Mouse (Mus musculus) left cerebral cortex, adult 11 months (tissue): ENCODE data around the gene Rplp2.
A peak's percentile ranks its signal among the peaks of the same experiment; 100 is the strongest.
"Not testable (repeated sequence)": the region's sequence is repeated elsewhere in the genome, so short reads cannot be mapped to it uniquely, and the experiment has no call there.

Experiments used
- DNase-seq: peaks from one replicate; pipeline ENCODE4 v3.0.0; 2022; ENCODE audit warnings: low spot score

The Rplp2 gene

DNA sequence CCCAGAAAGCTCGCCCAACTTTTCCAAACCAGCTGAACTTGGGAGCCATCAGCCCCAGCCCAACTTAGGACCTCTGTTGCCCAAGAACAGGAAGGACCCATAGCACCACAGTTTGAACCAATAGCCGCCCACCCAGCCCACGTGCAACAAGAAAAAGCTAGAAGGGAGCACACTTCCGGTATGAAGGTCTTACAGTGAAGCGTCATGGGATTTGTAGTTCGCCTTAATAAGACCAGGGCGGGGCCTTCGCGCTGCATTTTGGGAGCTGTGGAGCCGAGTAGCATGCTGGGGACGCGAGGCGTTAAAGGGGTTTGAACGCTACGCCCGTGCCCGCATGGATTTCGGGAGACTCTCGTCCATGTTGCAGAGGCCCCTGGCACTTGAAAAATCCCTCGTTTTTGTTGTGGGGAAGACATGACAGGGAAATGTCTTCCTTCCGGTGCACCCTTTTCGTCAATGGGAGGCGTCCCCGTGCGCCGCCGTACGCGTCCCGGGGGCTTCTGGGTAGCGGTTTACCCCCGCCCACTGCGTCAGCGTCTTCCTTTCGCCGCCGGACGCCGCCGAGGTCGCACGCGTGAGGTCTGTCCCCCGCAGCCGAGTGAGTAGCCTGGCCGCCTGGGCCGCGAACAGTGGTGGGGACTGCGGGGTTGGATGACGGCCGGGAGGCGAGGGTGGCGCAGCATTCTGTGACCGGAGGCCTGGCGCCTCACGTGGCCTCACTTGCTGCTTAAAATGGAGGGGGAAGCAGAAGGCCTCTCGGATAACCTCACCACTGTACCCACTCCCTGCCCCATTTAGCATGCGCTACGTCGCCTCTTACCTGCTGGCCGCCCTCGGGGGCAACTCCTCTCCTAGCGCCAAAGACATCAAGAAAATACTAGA lies at the start of gene Rplp2:
Rplp2 (plus strand) TSS at position 261 of the 882 bp plus-strand sequence.
- peak; percentile 92 for DNase-seq

DNA sequence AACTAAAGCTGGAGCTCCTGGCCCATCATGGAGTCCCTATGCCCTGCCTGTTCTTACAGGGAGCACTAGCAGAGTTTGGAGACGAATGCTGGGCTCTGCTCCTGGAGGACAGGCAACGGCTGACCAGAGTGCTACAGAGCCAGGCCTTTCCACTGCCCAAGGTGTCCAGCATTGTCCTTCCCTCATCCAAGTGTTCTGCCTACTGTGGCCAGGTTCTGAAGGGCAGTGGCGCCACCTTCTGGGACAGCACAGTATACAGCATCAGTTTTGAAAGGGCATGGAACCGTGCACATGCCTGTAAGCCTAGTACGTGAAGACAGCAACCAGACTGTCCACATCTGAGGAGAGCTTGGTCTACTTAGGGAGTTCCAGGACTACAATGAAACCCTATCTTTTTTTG lies 43.9 kb upstream of the Rplp2 start:
- DNase-seq, result no peak

DNA sequence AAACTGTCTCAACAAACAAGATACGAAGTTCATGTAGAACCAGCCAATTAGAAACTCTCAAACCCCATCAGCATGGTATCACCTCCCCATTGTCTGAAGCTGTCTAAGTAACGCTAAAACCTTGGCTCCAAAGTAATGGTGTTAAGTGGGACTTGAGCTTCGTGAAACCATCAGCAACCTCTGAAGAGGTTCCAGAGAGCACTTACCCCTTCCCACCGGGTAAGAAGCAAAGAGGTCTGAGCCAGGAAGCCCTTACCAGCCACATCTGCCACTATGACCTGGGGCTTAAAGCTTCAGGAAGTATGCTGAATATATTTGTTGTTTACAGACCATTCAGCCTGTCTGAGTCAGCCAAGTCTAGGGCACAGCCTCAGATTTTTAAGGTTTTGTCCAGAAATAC lies 41.7 kb upstream of the Rplp2 start:
- DNase-seq, result no peak

DNA sequence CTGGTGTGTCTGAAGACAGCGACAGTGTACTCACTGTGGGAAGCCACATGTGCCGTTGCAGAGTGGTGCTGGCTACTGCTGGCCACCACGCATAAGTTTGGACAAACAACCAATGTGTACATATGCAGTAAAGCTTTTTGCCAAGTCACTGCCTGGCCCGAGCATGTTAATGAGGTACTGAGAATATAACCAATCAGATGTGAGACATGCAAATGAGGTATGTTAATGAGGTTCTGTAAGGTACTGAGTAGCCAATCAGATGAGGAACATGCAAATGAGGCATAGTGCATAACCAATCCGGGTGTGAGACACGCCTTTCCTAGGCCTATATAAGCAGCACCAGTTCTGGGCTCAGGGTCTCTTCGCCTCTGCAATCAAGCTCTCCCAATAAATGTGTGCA lies 39.5 kb upstream of the Rplp2 start:
- not testable (repeated sequence) for DNase-seq

DNA sequence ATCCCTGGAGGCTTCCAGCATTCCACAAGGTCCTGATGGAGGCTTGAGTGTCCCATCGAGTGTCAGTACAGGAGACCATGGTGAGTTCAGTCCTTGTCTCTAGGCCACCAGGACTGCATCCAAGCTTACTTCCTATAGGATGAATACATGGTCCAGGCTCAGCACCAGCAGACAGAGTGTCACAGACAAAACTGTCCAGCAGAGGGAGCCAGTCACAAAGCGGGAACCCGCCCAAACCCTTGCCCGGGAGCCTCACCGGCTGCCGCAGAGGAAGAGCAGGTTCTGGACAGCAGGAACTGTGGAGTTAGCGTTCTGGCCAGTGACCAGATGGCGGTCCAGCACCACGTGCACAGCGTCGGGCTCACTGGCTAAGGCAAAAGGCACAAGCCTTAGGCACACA lies 38.3 kb upstream of the Rplp2 start:
- peak; percentile 79 for DNase-seq

DNA sequence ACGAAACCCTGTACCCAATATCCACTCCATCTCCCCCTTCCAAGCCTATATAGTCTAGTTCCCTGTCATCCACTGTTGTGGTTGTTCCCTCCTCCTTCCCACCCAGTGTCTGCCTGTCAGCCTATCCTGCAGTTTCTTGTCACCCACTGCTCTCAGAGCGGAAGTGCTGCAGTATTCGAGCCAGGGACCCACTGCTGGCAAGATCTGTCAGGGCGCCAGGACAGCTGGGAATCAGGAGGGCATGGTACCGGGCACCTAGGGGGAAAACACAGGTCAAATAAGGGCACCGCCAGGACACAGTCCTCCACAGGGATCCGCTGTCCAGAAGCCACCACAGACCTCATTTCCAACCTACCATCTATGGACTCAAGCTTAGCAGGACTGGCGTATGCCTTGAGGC lies 36.5 kb upstream of the Rplp2 start:
- DNase-seq, result no peak

DNA sequence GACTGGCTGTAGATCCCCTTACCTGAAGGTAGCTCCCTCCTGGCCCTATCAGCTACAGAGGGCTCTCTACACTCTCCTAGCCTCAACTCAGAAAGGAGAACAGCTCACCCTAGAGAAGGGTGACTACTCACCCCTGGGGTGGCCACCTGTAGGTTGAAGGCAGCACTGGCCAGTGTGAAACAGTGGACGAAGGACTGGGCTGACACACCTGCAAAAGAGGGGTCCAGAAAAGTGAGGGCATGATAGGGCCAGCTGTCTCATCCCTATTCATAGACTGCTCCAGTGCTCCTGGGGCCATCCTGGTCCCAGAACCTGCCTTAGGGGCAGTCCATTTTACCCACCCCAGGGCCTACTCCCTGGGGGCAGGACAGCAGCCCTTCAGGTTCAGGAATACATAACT lies 35.5 kb upstream of the Rplp2 start:
- no peak for DNase-seq

DNA sequence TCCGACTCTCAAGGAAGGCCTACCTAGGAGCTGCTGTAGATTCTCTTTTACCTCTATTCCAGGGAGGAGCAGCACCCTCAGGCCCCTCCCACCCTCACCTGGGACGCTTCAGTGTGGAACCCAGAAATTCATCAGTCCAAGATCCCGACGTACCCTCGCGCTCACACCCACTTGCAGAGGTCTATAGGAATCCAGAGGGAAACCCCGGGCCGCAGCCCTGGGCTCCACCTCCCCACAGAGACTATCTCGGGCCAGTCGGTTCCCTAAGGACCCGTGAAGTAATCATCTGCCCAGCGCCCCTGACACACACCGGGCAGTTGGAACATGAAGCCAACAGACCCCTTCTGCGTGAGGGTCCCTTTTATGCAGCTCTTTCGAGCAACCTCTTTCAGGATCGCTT lies 33.8 kb upstream of the Rplp2 start:
- no peak for DNase-seq

DNA sequence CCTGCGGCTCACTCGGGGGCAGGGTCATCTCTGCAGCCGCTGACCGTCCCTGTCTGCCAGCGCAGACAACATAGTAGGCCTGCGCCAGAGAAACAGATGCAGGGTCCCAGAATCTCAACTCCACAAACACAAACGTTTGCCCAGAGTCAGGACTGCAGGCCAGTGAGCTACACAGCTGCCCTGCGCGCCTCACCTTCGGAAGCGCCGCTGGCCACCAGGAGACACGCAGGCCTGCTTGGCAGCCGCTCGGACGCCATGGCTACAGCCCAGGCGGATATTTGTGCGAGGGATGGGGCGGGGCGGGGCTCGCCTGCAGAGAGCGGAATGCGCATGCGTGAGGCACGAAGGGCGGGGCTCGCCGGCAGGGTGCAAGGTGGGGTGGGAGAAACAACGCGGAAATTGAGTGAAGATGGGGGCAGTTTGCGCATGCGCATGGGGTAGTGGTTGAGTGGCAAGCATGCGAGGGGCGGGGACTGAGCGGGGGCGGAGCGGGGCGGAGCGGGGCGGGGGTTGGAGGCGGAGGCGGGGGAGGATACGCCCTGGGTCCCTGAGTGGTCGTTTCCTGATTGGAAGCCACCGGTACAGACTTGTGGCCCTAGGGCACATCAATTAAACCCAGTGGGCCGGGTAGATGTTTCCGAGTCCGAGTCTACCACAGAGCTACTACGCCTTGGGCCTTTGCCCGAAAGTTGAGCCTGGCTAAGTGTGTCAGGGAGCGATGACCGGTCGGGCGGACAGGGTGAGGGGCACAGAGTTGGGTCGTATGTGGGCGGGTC lies 33.2 kb upstream of the Rplp2 start, which contains the start of gene Gatd1:
Gatd1 (minus strand) TSS at position 328 of the 776 bp plus-strand sequence.
- peak; percentile 96 for DNase-seq

DNA sequence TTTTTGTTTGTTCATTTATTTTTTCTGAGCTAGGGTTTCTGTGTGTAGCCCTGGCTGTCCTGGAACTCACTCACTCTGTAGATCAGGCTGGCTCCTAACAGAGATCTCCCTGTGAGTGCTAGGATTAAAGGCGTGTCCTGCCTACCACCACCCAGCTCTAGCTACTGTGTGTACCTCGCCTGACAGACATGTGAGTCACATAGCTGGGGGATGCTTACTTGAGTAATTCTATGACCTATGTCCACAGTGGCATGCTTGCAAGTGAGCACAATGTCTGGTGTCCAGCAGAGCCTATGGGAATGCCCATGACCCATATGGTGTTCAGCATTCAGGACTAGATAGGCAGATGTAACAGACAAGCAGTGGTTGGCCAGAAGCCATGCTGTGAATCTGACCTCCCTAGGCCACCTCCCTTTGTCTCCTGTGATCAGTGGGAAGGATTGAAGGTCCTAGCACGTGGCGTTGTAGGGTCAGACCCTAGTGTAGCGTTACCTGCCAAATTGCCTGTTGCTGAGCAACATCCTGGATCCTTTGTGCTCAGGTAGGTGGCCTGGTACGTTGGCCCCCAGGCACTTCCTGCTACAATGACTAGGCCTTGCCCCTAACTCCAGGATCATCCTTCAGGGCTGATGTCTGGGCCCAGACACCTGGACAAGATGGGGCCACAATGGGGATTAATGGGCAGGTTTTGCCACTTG lies 30.9 kb upstream of the Rplp2 start:
- no peak for DNase-seq

DNA sequence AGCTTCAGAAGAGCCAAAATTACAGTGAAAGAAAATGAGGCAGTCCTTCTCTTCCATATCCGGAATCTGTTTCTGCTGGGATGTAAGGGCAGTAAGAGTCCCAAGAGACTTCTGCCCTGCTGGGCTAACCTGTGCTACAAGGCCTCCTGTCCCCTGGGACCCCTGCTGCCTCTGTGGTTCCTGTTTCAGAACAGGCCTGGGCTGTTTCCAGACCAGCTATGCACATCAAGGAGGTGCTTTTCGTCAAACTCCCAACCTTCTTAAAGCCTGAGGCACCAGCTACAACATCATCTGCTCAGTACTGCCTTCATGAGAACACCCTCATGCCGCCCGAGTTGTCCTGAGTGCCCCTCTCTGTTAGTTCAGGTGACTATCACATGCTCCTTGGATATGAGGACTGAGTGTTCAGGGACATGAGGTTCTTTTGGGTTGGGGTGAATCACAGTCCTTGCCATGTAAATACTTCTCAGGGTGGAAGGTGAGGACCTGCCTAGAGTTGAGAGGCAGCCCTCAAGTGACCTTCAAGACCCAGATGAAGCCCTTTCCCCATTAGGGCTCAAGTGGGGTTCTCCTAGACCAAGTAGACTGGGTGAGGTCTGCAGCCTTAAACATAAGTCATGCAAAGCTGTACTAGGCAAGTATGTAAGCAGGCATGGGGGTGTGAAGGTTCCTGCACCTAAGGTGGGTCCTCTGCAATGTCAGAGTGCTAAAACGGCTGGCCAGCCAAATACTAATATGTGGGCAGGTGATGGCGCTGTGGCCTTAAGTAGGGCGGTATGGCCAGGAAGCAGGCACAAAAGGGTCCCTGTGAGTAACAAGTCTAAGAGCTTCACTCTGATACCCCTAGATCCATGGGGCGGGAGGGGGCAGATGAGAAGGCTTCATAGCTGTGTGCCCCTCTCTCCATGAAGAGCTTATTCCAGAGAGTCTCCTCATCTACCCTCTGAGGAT lies 29.2 kb upstream of the Rplp2 start:
- no peak for DNase-seq

DNA sequence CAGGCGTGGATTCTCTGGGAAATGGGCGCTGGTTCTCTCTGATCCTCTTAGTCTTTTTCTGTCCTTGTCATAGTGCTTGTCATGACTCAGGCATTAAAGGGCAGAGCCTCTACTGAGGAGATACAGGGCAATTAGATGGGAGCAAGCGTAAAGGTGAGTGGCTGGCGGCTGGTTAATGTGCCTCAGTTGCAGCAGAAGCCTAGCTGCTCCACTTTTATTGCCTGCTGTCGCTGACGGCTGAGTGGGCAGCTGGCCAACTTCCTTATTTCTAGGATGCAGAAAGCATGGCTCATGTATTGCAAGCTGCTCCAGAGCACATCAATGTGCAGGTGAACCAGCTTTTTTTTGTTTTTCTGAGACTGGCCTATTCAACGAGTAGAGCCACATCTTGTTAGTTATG lies 28.2 kb upstream of the Rplp2 start:
- DNase-seq, result no peak

DNA sequence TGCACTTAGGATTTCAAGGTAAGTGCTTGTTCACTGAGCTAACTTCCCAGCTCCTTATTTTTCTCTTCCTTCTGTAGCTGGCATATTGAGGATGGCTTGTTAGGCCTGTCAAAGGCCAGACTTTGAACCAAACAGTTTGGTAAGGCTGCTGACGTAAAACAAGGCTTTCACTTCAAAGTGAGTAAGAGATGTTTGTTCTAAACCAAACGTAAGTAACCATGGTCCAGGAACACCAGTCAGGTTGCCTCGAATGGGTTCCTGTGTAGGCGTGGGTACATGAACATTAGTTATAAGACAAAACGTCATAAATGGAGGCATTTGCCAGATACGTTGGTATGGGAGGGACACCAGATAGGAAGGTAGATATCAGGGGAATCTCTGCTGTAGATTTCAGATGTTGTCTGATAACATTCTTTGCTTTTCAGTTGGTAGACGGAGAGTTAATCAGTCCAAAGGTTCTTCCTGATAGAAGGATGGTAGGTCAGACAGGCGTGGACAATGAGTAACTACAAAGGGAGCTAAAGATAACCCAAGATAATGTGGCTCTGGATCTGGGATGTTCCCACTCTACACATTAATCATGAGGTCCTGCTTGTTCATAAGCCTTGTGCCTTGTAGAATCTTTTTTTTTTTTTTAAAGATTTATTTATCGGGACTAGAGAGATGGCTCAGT lies 27.0 kb upstream of the Rplp2 start:
- DNase-seq, result no peak

DNA sequence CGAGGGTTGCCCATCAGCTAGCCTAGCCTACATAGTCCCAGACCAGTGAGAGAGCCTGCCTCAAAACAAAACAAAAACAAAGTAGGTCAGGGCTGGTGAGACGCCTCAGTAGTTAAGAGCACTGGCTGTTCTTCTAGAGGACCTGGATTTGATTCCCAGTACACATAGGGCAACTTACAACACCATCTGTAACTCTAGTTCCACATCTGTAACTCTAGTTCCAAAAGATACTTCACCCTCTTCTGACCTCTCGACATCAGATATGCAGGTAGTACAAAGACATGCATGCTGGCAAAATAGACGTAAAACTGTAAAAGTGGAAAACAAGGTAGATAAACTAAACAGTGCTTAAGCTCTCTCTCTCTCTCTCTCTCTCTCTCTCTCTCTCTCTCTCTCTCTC lies 23.4 kb upstream of the Rplp2 start:
- DNase-seq, result no peak

DNA sequence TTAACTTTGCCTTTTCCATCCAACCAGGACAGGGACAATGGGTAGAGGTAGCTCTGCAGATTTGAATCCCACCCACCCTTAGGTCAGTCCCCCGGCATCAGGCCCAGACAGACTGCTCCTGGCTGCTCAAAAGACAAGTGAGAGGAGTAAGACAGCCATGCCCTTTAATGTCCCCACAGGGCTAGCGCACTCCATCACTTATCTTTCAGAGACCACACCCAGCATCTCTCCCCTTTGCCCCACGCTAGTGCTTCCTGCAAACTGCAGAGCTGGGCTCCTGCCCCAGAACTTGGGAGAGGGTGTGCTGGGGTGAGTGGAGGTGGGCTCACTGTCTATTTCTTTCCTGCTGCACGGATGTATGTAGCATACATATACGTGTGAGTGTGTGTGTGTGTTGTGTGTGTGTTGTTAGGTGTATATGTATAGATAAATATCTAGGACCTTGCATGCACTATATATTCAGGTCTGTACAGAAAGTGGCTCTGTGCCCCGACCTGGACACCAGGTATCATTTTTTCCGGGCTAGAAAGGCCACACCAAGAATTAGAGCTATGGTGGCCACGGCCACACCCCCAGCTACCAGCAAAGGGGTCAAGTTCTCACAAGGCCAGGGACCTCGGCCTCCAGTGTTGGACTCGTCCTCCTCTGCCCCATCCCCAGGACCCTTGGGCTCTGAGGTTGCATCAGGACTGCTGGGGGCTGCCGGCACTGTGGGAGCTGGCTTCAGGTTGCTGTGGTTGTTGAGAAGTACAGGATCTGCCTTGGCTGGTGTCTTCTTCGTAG lies 20.0 kb upstream of the Rplp2 start:
- no peak for DNase-seq

DNA sequence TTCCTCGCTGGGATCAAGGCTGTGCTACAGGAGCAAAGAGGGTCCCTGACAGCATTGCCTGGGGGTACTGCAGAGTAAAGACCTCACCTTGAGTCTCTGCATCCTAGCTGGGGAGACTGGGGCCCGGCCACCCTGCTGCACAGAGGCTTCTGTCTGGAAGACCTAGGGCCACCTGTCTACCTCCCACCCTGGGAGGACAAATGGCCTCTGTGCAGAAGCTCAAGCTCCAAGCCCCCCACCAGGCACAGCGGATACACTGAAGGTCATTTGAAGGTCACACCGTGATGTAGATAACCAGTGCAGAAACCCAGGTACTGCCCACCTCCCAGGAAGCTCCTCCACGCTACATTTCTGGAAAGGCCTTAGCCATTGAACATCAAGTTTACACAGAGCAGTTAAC lies 18.5 kb upstream of the Rplp2 start:
- DNase-seq, result no peak

DNA sequence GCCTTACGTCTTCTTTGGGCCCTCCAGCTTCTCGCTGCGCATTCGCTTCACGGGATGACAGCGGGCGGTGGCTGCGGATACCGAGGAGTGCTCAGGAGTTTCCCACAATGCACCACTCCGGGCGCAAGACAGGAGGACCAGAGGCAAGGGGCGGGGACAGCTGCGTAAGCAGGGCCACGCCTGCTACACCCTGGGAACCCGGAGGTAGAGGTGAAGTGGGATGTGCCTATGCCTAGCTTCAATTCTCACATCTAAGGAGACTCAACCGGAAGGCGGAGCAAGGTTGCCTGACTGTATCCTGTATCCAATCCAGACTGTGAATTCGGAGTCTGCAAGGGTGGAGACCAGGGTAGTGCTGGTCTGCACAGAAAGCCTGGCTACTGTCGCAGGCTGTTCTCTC lies 17.9 kb upstream of the Rplp2 start, which contains the start of gene Cend1:
Cend1 (minus strand) TSS at position 182 of the 400 bp plus-strand sequence.
- peak; percentile 89 for DNase-seq

DNA sequence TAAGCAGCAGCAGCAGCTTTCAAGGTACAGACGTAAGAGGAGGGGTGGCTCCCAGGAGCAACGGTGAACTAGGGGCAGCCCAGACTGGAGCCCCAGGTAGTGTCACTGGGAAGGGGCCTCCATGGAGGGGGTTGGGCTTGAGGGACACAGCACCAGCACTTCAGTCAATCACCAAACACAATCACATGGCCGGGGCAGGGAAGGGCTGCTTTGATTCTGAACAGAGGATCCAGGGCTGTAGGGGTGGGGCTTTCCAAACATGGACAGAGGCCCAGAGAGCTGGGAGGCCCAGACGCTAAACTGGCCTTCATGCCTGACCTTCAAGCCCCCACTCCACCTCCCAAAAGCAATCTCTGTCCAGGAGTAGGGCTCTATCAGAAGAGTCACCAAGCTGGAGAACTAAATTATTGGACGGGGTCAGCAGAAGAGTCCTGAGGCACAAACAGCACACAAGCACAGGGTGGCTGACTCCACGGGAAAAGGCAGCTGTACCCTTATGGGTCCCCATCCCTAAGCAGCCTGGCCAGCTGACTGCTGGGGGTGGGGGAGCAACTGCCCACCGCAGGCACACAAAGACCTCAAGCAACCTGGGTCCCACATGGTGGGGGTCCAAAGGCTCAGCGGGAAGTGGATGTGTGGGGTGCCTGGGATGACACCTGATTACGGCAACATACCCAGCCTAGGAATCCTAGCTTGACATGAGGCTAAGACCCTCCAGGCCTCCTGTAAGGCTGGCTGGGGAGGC lies 17.2 kb upstream of the Rplp2 start:
- no peak for DNase-seq

DNA sequence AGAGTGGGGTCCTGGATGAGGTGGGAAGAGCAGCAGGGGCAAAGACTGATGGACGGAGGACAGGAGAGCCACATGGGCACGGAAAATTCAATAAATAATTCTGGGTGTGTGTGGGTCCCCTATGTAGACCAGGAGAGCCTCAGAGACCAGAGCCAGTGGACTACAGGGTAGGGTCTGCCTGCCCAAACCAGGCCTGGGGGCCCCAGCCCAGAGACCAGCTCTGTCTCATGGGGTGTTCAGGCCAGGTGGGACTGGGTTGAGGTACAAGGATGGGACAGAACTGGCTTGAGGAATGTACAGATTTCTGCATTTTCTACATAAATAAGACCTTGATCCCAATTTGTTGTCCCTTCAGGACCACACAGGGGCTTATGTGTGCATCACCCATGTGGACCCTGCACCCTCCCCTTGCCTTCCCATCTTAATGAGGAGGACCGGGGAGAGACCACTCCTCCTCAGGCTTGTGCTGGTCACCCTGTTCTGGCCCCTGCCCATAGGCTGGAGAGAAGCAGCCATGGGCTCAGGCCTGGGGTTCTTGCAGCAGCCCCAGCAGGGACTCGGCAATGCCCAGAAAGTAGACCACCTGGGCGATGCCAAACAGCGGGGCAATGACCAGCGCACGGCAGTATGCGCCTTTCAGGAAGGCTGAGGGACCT lies 16.5 kb upstream of the Rplp2 start:
- no peak for DNase-seq
